Mouse (Mus musculus): ENCODE results near the gene Me1. TPM values are rescaled to one million over a fixed set of nuclear protein-coding genes. Genes with fewer than 3 reads are reported as not detected.

The Me1 gene
- polyA plus RNA-seq, 1 experiment from 2014 or later, result 8.4 TPM

- H3K4me2 ChIP-seq (replicated peaks; ENCODE audit: low read depth, low read length), result no peak overlapping the region
- H3K9ac ChIP-seq (ENCODE audit: low read depth, low read length), result no peak overlapping the region
- WGBS, result 83% methylated on average over 11 of the region's 11 CpGs
- H3K4me3 ChIP-seq (ENCODE audit: low read length), result no peak overlapping the region
- H3K36me3 ChIP-seq (ENCODE audit: control insufficient read depth, insufficient read depth, low read length), result no peaks in the 10 kb centered on the region
- no peaks in the 10 kb centered on the region for H3K27me3 ChIP-seq (ENCODE audit: control insufficient read depth, insufficient read depth, low read length)
- ATAC-seq (ENCODE audit: low FRiP score, low TSS enrichment), result no peak
- no peaks in the 10 kb centered on the region for H3K9me3 ChIP-seq (ENCODE audit: control insufficient read depth, low read length)
- H3K27ac ChIP-seq (ENCODE audit: low read depth, low read length), result no peak overlapping the region
- no peaks in the 10 kb centered on the region for H3K4me1 ChIP-seq (ENCODE audit: control insufficient read depth, insufficient read depth, low read length)
These were observed 15.8 kb downstream of the Me1 start for GRCm38 (mm10) chr9:86679843-86680417.

- no peak overlapping the region for H3K4me3 ChIP-seq (ENCODE audit: low read length)
- no peak overlapping the region for H3K4me2 ChIP-seq (replicated peaks; ENCODE audit: low read depth, low read length)
- no peak overlapping the region for H3K9ac ChIP-seq (ENCODE audit: low read depth, low read length)
- H3K27ac ChIP-seq (ENCODE audit: low read depth, low read length), result no peak overlapping the region
- no peaks in the 10 kb centered on the region for H3K4me1 ChIP-seq (ENCODE audit: control insufficient read depth, insufficient read depth, low read length)
- H3K9me3 ChIP-seq (ENCODE audit: control insufficient read depth, low read length), result no peaks in the 10 kb centered on the region
- no peaks in the 10 kb centered on the region for H3K27me3 ChIP-seq (ENCODE audit: control insufficient read depth, insufficient read depth, low read length)
- WGBS, result 83% methylated on average over 3 of the region's 3 CpGs
- H3K36me3 ChIP-seq (ENCODE audit: control insufficient read depth, insufficient read depth, low read length), result no peaks in the 10 kb centered on the region
- no peak for ATAC-seq (ENCODE audit: low FRiP score, low TSS enrichment)
These were observed 19.5 kb downstream of the Me1 start for GRCm38 (mm10) chr9:86676246-86676645.

- H3K4me2 ChIP-seq (replicated peaks; ENCODE audit: low read depth, low read length), result no peak overlapping the region
- ATAC-seq (ENCODE audit: low FRiP score, low TSS enrichment), result no peak
- H3K4me1 ChIP-seq (ENCODE audit: control insufficient read depth, insufficient read depth, low read length), result no peaks in the 10 kb centered on the region
- no peaks in the 10 kb centered on the region for H3K27me3 ChIP-seq (ENCODE audit: control insufficient read depth, insufficient read depth, low read length)
- no peak overlapping the region for H3K4me3 ChIP-seq (ENCODE audit: low read length)
- H3K9ac ChIP-seq (ENCODE audit: low read depth, low read length), result no peak overlapping the region
- H3K27ac ChIP-seq (ENCODE audit: low read depth, low read length), result no peak overlapping the region
- 95% methylated on average over 2 of the region's 2 CpGs for WGBS
- no peaks in the 10 kb centered on the region for H3K9me3 ChIP-seq (ENCODE audit: control insufficient read depth, low read length)
- H3K36me3 ChIP-seq (ENCODE audit: control insufficient read depth, insufficient read depth, low read length), result no peaks in the 10 kb centered on the region
These were observed 20.3 kb downstream of the Me1 start for GRCm38 (mm10) chr9:86675426-86675825.

GRCm38 (mm10) chr9:86672907-86673472 is 22.8 kb downstream of the Me1 start:
- no peak overlapping the region for H3K9ac ChIP-seq (ENCODE audit: low read depth, low read length)
- no peaks in the 10 kb centered on the region for H3K4me1 ChIP-seq (ENCODE audit: control insufficient read depth, insufficient read depth, low read length)
- H3K27ac ChIP-seq (ENCODE audit: low read depth, low read length), result no peak overlapping the region
- no peak overlapping the region for H3K4me2 ChIP-seq (replicated peaks; ENCODE audit: low read depth, low read length)
- WGBS, result 73% methylated on average over 5 of the region's 5 CpGs
- no peaks in the 10 kb centered on the region for H3K36me3 ChIP-seq (ENCODE audit: control insufficient read depth, insufficient read depth, low read length)
- H3K9me3 ChIP-seq (ENCODE audit: control insufficient read depth, low read length), result no peaks in the 10 kb centered on the region
- ATAC-seq (ENCODE audit: low FRiP score, low TSS enrichment), result no peak
- no peak overlapping the region for H3K4me3 ChIP-seq (ENCODE audit: low read length)
- H3K27me3 ChIP-seq (ENCODE audit: control insufficient read depth, insufficient read depth, low read length), result no peaks in the 10 kb centered on the region

GRCm38 (mm10) chr9:86668590-86669252 is 27.0 kb downstream of the Me1 start:
- no peak overlapping the region for H3K4me2 ChIP-seq (replicated peaks; ENCODE audit: low read depth, low read length)
- WGBS, result 60% methylated on average over 8 of the region's 8 CpGs
- no peaks in the 10 kb centered on the region for H3K36me3 ChIP-seq (ENCODE audit: control insufficient read depth, insufficient read depth, low read length)

GRCm38 (mm10) chr9:86667138-86667750 is 28.5 kb downstream of the Me1 start:
- Histone ChIP-seq H3K27me3 (ENCODE audit: control insufficient read depth, insufficient read depth, low read length) (no peaks in the 10 kb centered on the region), H3K4me2 (replicated peaks; ENCODE audit: low read depth, low read length) (no peak overlapping the region), H3K9me3 (ENCODE audit: control insufficient read depth, low read length) (no peaks in the 10 kb centered on the region), H3K27ac (ENCODE audit: low read depth, low read length) (no peak overlapping the region), H3K36me3 (ENCODE audit: control insufficient read depth, insufficient read depth, low read length) (no peaks in the 10 kb centered on the region), H3K9ac (ENCODE audit: low read depth, low read length) (no peak overlapping the region), H3K4me3 (ENCODE audit: low read length) (no peak overlapping the region), H3K4me1 (ENCODE audit: control insufficient read depth, insufficient read depth, low read length) (no peaks in the 10 kb centered on the region)
- 62% methylated on average over 7 of the region's 7 CpGs for WGBS
- no peak for ATAC-seq (ENCODE audit: low FRiP score, low TSS enrichment)

More at GRCm38 (mm10) chr9:86668590-86669252, 27.0 kb downstream of the Me1 start:
- H3K27ac ChIP-seq (ENCODE audit: low read depth, low read length), result no peak overlapping the region
- no peaks in the 10 kb centered on the region for H3K9me3 ChIP-seq (ENCODE audit: control insufficient read depth, low read length)
- no peak overlapping the region for H3K9ac ChIP-seq (ENCODE audit: low read depth, low read length)
- no peak; the same call in 1 of the 2 replicates for ATAC-seq (ENCODE audit: low FRiP score, low TSS enrichment)
- no peaks in the 10 kb centered on the region for H3K4me1 ChIP-seq (ENCODE audit: control insufficient read depth, insufficient read depth, low read length)
- H3K27me3 ChIP-seq (ENCODE audit: control insufficient read depth, insufficient read depth, low read length), result no peaks in the 10 kb centered on the region
- no peak overlapping the region for H3K4me3 ChIP-seq (ENCODE audit: low read length)

GRCm38 (mm10) chr9:86661679-86662078 is 34.1 kb downstream of the Me1 start:
- H3K36me3 ChIP-seq (ENCODE audit: control insufficient read depth, insufficient read depth, low read length), result no peaks in the 10 kb centered on the region
- H3K27me3 ChIP-seq (ENCODE audit: control insufficient read depth, insufficient read depth, low read length), result no peaks in the 10 kb centered on the region
- no peaks in the 10 kb centered on the region for H3K4me1 ChIP-seq (ENCODE audit: control insufficient read depth, insufficient read depth, low read length)
- ATAC-seq (ENCODE audit: low FRiP score, low TSS enrichment), result no peak
- no peak overlapping the region for H3K27ac ChIP-seq (ENCODE audit: low read depth, low read length)
- H3K4me3 ChIP-seq (ENCODE audit: low read length), result no peak overlapping the region
- no peaks in the 10 kb centered on the region for H3K9me3 ChIP-seq (ENCODE audit: control insufficient read depth, low read length)
- H3K9ac ChIP-seq (ENCODE audit: low read depth, low read length), result no peak overlapping the region
- no peak overlapping the region for H3K4me2 ChIP-seq (replicated peaks; ENCODE audit: low read depth, low read length)
- WGBS, result 91% methylated on average over 6 of the region's 6 CpGs

GRCm38 (mm10) chr9:86661266-86661665 is 34.5 kb downstream of the Me1 start:
- Histone ChIP-seq H3K9ac (ENCODE audit: low read depth, low read length) (no peak overlapping the region), H3K9me3 (ENCODE audit: control insufficient read depth, low read length) (no peaks in the 10 kb centered on the region), H3K36me3 (ENCODE audit: control insufficient read depth, insufficient read depth, low read length) (no peaks in the 10 kb centered on the region), H3K4me2 (replicated peaks; ENCODE audit: low read depth, low read length) (no peak overlapping the region), H3K4me3 (ENCODE audit: low read length) (no peak overlapping the region), H3K4me1 (ENCODE audit: control insufficient read depth, insufficient read depth, low read length) (no peaks in the 10 kb centered on the region), H3K27me3 (ENCODE audit: control insufficient read depth, insufficient read depth, low read length) (no peaks in the 10 kb centered on the region), H3K27ac (ENCODE audit: low read depth, low read length) (no peak overlapping the region)
- ATAC-seq (ENCODE audit: low FRiP score, low TSS enrichment), result no peak
- 99% methylated on average over 3 of the region's 3 CpGs for WGBS

- Histone ChIP-seq H3K4me2 (replicated peaks; ENCODE audit: low read depth, low read length) (no peak overlapping the region), H3K4me3 (ENCODE audit: low read length) (no peak overlapping the region), H3K9me3 (ENCODE audit: control insufficient read depth, low read length) (no peaks in the 10 kb centered on the region), H3K36me3 (ENCODE audit: control insufficient read depth, insufficient read depth, low read length) (no peaks in the 10 kb centered on the region), H3K27ac (ENCODE audit: low read depth, low read length) (no peak overlapping the region), H3K4me1 (ENCODE audit: control insufficient read depth, insufficient read depth, low read length) (no peaks in the 10 kb centered on the region), H3K27me3 (ENCODE audit: control insufficient read depth, insufficient read depth, low read length) (no peaks in the 10 kb centered on the region), H3K9ac (ENCODE audit: low read depth, low read length) (no peak overlapping the region)
- ATAC-seq (ENCODE audit: low FRiP score, low TSS enrichment), result no peak
- WGBS, result 86% methylated on average over 2 of the region's 2 CpGs
These were observed 35.4 kb downstream of the Me1 start for GRCm38 (mm10) chr9:86660327-86660726.
